Mouse (Mus musculus): Measurements from ENCODE around the gene Tyrobp.

- TF ChIP-seq POLR2A (IDR thresholded peaks at IDR 0.05; ENCODE audit: borderline replicate concordance, extremely low read depth, low read depth, low read length), result no peak
- TF ChIP-seq CTCF (IDR thresholded peaks at IDR 0.05; ENCODE audit: insufficient read depth, low read length), result no peak
Measured at GRCm38 (mm10) chr7:30457629-30458330, 44.2 kb downstream of the Tyrobp start, which contains the start of the genes Kirrel2 and Nphs1.

Data from lung, adult 2 months (tissue).